ENCODE assay signal across 8 mouse cellular contexts in the genomic region with DNA sequence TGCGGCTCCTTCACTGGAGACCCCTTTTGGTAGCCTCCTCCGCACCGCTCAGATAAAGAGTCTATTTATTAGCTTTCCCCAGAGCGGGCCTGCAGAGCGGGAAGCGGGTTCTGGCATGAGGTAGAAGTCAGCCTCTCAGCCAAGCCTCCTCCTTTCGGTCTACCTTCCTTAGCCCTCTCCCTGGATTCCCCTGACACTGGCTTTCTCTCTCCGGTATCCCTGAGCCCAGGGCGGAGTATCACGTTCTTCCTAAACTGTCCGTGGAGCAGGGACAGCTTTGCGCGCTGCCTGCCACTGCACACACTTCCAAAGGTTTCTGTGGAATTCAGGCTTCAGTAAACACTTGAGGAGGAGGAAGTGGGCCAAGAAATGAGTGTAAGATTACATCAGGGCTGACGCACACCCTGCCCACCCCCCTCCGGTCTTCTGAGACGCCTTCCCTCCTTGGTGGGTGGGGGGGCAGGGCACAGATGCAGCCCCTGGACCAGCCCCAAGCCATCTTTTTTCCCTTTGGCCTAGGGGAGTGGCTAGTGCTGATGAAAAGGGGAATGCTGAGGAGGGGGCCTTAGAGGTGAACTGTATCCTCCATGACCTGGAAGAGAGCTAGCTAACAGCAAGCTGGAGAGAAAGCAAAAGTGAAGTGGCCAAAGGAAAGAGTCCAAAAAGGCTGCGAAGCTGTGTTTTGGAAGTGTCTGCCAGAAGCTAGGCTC. TPM values are rescaled to one million over a fixed set of nuclear protein-coding genes. Genes with fewer than 3 reads are reported as not detected.
DNase-seq lines count a peak whose midpoint lies in the region; ATAC-seq and TF ChIP-seq lines count a peak whose summit lies in the region.

No protein-coding gene starts in this region.

- H3K36me3 ChIP-seq in ES-E14 (ENCODE audit: control insufficient read depth, insufficient read depth, low read length, poor library complexity, severe bottlenecking), result no peaks in the 10 kb centered on the region
- H3K36me3 ChIP-seq in kidney, adult 2 months (ENCODE audit: control insufficient read depth, insufficient read depth, low read length), result no peaks in the 10 kb centered on the region
- no peaks in the 10 kb centered on the region for H3K36me3 ChIP-seq in lung, embryonic 16.5 days (ENCODE audit: control insufficient read depth, insufficient read depth, low read length)

- H3K4me1 ChIP-seq in ES-E14 (ENCODE audit: control insufficient read depth in 2 of 2, insufficient read depth in 2 of 2, low read length in 2 of 2, poor library complexity in 1 of 2), result peaks cover 2 to 19% of the 10 kb centered on the region in 2 experiments; a peak in 2 of 4 replicates
- no peaks in the 10 kb centered on the region; the same call in 1 of the 2 replicates for H3K4me1 ChIP-seq in kidney, adult 2 months (ENCODE audit: control insufficient read depth, insufficient read depth, low read length)
- peaks cover 26% of the 10 kb centered on the region for H3K4me1 ChIP-seq in lung, embryonic 16.5 days (replicated peaks; ENCODE audit: control insufficient read depth, insufficient read depth, low read length)

- in situ Hi-C loops in ES-E14 (cut with MboI; ENCODE audit: low sequenced_read_pairs in 2 of 2, unreplicated experiment in 2 of 2), result no loop called here

- DNase-seq in ES-E14 (ENCODE audit: low read depth, low spot score), result no peak
- DNase-seq in embryo, embryonic 10.5 days (ENCODE audit: low spot score), result peak; percentile 76
- DNase-seq in heart, adult 18-20 months, result peak; percentile 74 to 75
- DNase-seq in kidney, adult 2 months, result peak; percentile 47
- peak; percentile 36 for DNase-seq in retina, postnatal 1 day
- no peak for DNase-seq in layer of hippocampus, adult 8-10 months (ENCODE audit: low spot score in 2 of 2)
- DNase-seq in spleen, adult 18-20 months, result no peak

- no peak for TF ChIP-seq POLR2A in kidney, adult 2 months (IDR thresholded peaks at IDR 0.05; ENCODE audit: low read depth, low read length)

- H3K27me3 ChIP-seq in kidney, adult 2 months (replicated peaks; ENCODE audit: control insufficient read depth, insufficient read depth, low read length), result no peaks in the 10 kb centered on the region
- no peaks in the 10 kb centered on the region for H3K27me3 ChIP-seq in lung, embryonic 16.5 days (ENCODE audit: control insufficient read depth, insufficient read depth, low read depth, low read length)

- H3K4me3 ChIP-seq in ES-E14 (ENCODE audit: insufficient read depth in 1 of 2, low read depth in 1 of 2, low read length in 2 of 2, poor library complexity in 1 of 2, severe bottlenecking in 1 of 2), result peak overlapping the region; percentile 24 to 71
- H3K4me3 ChIP-seq in kidney, adult 2 months (ENCODE audit: insufficient read depth, low read depth, low read length), result no peak overlapping the region
- peak overlapping the region; percentile 32 for H3K4me3 ChIP-seq in lung, embryonic 16.5 days (ENCODE audit: low read length)

- H3K9me3 ChIP-seq in ES-E14 (ENCODE audit: control insufficient read depth, insufficient read depth, low read depth, low read length), result no peaks in the 10 kb centered on the region
- no peaks in the 10 kb centered on the region for H3K9me3 ChIP-seq in lung, embryonic 16.5 days (ENCODE audit: control insufficient read depth, low read length)

- peak overlapping the region; percentile 61 for H3K4me2 ChIP-seq in lung, embryonic 16.5 days (ENCODE audit: low read depth, low read length)

- H3K9ac ChIP-seq in ES-E14 (ENCODE audit: insufficient read depth, low read depth, low read length, poor library complexity, severe bottlenecking), result peak overlapping the region; percentile 68
- H3K9ac ChIP-seq in lung, embryonic 16.5 days (ENCODE audit: low read length), result peak overlapping the region; percentile 60

- WGBS in kidney, adult 2 months, result 36% methylated on average over 17 of the region's 17 CpGs
- 5% methylated on average over 17 of the region's 17 CpGs for WGBS in lung, embryonic 16.5 days

- peak overlapping the region; percentile 89 for H3K27ac ChIP-seq in ES-E14 (ENCODE audit: insufficient read depth, low read depth, low read length, poor library complexity, severe bottlenecking)
- peak overlapping the region; percentile 57 for H3K27ac ChIP-seq in kidney, adult 2 months (ENCODE audit: insufficient read depth, low read depth, low read length)
- peak overlapping the region; percentile 96 for H3K27ac ChIP-seq in lung, embryonic 16.5 days (ENCODE audit: low read length)

- no peak for TF ChIP-seq CTCF in kidney, adult 2 months (conservative IDR thresholded peaks at IDR 0.05; ENCODE audit: insufficient read depth, insufficient read length, low read depth, low read length)

- peak; percentile 93 for ATAC-seq in lung, embryonic 16.5 days (ENCODE audit: low read depth)

TF ChIP-seq in ES-E14, 5 proteins besides CTCF, POLR2A, EP300 and RAD21:
- no peak for TF ChIP-seq ZNF384 (IDR thresholded peaks at IDR 0.05; ENCODE audit: low read depth, low read length)
- TF ChIP-seq MAFK (IDR thresholded peaks at IDR 0.05; ENCODE audit: insufficient read depth, low read depth, low read length), result no peak
- no peak for TF ChIP-seq ZC3H11A (IDR thresholded peaks at IDR 0.05; ENCODE audit: borderline replicate concordance, low read depth, low read length)
- TF ChIP-seq CHD2 (IDR thresholded peaks at IDR 0.05; ENCODE audit: low read depth, low read length), result no peak
- TF ChIP-seq HCFC1 (IDR thresholded peaks at IDR 0.05; ENCODE audit: borderline replicate concordance, insufficient read depth, low read length), result no peak

RNA-seq across cellular contexts. Expression of a gene that starts 15.7 kb away (rescaled TPM):
- total RNA-seq in ES-E14 (2012; rRNA removed), result 71.3 and 104 TPM in 2 replicates
- 100 to 1,000 TPM; 202 to 222 TPM for total RNA-seq in heart, adult 18-20 months (2021)
- polyA plus RNA-seq in kidney, adult 2 months (2012; rRNA removed), result 29.9 and 41.5 TPM in 2 replicates
- 302 and 330 TPM in 2 replicates for polyA plus RNA-seq in lung, embryonic 16.5 days (2015; fragmentation: Nextera tagmentation; extraction: Ambion mirVana)
- total RNA-seq in layer of hippocampus, adult 8-10 months (2022), result 100 to 1,000 TPM; 138 to 173 (median 144) TPM

RNA-seq across cellular contexts. Expression of a gene that starts 53.2 kb away (rescaled TPM):
- 39.6 and 58.2 TPM in 2 replicates for total RNA-seq in ES-E14 (2012; rRNA removed)
- 10 to 100 TPM; 34.3 to 38.7 TPM for total RNA-seq in heart, adult 18-20 months (2021)
- polyA plus RNA-seq in kidney, adult 2 months (2012; rRNA removed), result 16.0 TPM in 2 replicates
- 84.3 and 93.1 TPM in 2 replicates for polyA plus RNA-seq in lung, embryonic 16.5 days (2015; fragmentation: Nextera tagmentation; extraction: Ambion mirVana)
- total RNA-seq in layer of hippocampus, adult 8-10 months (2022), result 10 to 100 TPM; 83.3 to 90.1 (median 85.7) TPM

Comparison
In these comparisons a context has a peak if more than half of its experiments do, and no peak if none do; other contexts are left out.
1. DNase-seq: peak in embryo, embryonic 10.5 days (single experiment), heart, adult 18-20 months (2 of 2), kidney, adult 2 months (single experiment) and retina, postnatal 1 day (single experiment); none in ES-E14 (single experiment), layer of hippocampus, adult 8-10 months (0 of 2) and spleen, adult 18-20 months (0 of 2).
2. Peak in every context shown above with its lines, with median percentiles within 50 percentile points of each other: H3K27ac ChIP-seq.